Mouse (Mus musculus) embryonic facial prominence, embryonic 15.5 days (tissue): Measurements from ENCODE around the gene Kremen1. TPM values are rescaled to one million over a fixed set of nuclear protein-coding genes. Genes with fewer than 3 reads are reported as not detected.

Experiments
- ATAC-seq: fragments of 200-750 bp; cut with Nextera tagmentation; 2 replicates; pipeline ENCODE4 v1.8.0; 2017; ENCODE audit warnings: low read depth, moderate TSS enrichment; ENCODE audit not compliant: insufficient number of reproducible peaks, low FRiP score, low TSS enrichment
- H3K27ac ChIP-seq: fragments of 300-500 bp; sonication (generic); replicated peaks from 2 replicates; pipeline ENCODE4 v1.5.1; 2015; ENCODE audit warnings: mild to moderate bottlenecking, inconsistent platforms
- H3K27me3 ChIP-seq: fragments of 300-500 bp; sonication (generic); 2 replicates; pipeline ENCODE4 v1.6.1; 2015; ENCODE audit warnings: inconsistent platforms
- H3K36me3 ChIP-seq: fragments of 300-500 bp; sonication (generic); 2 replicates; pipeline ENCODE4 v1.6.1; 2015; ENCODE audit warnings: mild to moderate bottlenecking, inconsistent platforms
- H3K4me1 ChIP-seq: fragments of 300-500 bp; sonication (generic); 2 replicates; pipeline ENCODE4 v1.6.1; 2015; ENCODE audit warnings: inconsistent platforms
- H3K4me2 ChIP-seq: fragments of 300-500 bp; sonication (generic); replicated peaks from 2 replicates; pipeline ENCODE4 v1.6.1; 2015; ENCODE audit warnings: mild to moderate bottlenecking, inconsistent platforms
- H3K4me3 ChIP-seq: fragments of 300-500 bp; sonication (generic); replicated peaks from 2 replicates; pipeline ENCODE4 v1.5.1; 2015; ENCODE audit warnings: mild to moderate bottlenecking, inconsistent platforms
- H3K9ac ChIP-seq: fragments of 300-500 bp; sonication (generic); 2 replicates; pipeline ENCODE4 v1.6.1; 2015; ENCODE audit warnings: inconsistent platforms
- H3K9me3 ChIP-seq: fragments of 300-500 bp; sonication (generic); replicated peaks from 2 replicates; pipeline ENCODE4 v1.6.1; 2016; ENCODE audit warnings: inconsistent platforms
- WGBS: fragments of 180-500 bp; shearing (Covaris S2); methylation state at CpG from one replicate; pipeline ENCODE4 v1.1.7; 2015; 5-methylcytosine and 5-hydroxymethylcytosine counted together
- polyA plus RNA-seq: library from polyadenylated mRNA; unstranded; fragments of >200 nt; fragmentation: Nextera tagmentation; extraction: Ambion mirVana; gene quantifications from 2 replicates; pipeline ENCODE4 v1.2.1, GENCODE M21; 2015

Kremen1 gene
- polyA plus RNA-seq, 1 experiment from 2014 or later, result 40.5 TPM

DNA sequence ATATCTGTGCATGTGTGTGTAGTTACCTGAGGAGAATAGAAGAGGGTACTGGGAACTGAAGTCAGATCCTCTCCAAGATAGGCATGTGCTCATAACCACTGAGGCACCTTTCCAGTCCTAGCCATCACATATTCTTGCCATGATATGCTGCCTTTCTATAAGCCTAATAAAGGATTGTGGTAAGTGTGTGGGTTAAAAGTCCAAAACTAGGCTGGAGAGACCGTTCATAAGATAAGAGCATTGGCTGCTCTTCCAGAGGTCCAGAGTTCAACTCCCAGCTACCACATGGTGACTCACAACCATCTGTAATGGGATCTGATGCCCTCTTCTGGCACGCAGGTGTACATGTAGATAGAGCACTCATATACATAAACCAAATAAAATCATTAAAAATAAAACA lies 22.6 kb upstream of the Kremen1 start:
- ATAC-seq, result no peak
- Histone ChIP-seq H3K27me3 (no peaks in the 10 kb centered on the region), H3K9me3 (no peaks in the 10 kb centered on the region), H3K27ac (no peak overlapping the region), H3K9ac (no peak overlapping the region), H3K36me3 (peaks cover 85% of the 10 kb centered on the region), H3K4me1 (no peaks in the 10 kb centered on the region), H3K4me2 (no peak overlapping the region), H3K4me3 (no peak overlapping the region)
- WGBS, result 93% methylated on average over 2 of the region's 2 CpGs

DNA sequence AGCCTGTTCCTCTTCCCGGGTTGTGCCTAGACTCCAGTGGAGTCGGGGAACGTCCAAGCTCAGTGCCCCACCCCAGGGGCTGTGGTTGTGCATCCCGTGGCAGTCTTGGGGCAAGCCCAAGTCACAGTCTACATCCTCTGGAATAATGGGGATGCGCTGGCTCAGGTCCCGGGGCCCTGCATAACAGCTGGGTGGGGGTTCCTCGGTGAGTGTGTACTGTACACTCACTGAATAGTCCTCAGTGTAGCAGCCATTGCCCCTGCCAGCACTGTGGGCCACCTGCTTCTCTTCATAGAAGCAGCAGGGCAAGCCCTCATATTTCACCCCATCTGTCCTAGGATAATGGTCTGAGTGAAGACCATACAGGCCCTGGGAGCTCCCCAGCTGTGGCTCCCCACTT lies 19.6 kb upstream of the Kremen1 start:
- Histone ChIP-seq H3K36me3 (peaks cover 67% of the 10 kb centered on the region), H3K4me2 (no peak overlapping the region), H3K4me1 (no peaks in the 10 kb centered on the region; the same call in 1 of the 2 replicates), H3K27me3 (no peaks in the 10 kb centered on the region), H3K9ac (no peak overlapping the region), H3K4me3 (no peak overlapping the region), H3K9me3 (no peaks in the 10 kb centered on the region), H3K27ac (no peak overlapping the region)
- 75% methylated on average over 7 of the region's 7 CpGs for WGBS
- ATAC-seq, result 0 out of 2 replicates have a peak, but pooled peaks have one; percentile 22

DNA sequence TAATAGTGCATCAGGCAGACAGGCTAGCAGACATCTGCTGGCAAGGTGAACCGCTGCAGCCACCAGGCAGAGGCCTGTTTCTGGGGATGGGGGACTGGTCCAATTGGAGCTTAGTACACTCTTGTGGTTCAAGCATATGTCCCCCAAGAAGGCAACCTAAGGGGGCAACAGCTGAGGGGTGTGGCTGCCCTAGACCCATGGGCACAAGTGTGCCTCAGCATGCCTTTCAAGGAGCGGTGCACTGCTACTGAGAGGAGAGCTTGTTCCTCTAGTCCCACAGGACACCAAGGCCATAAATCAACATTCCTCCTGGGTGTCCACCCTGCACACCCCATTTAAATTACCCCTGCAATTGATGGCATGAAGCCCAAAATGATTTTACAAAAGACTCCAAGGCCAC lies 17.1 kb upstream of the Kremen1 start:
- Histone ChIP-seq H3K9me3 (no peaks in the 10 kb centered on the region), H3K4me3 (no peak overlapping the region), H3K36me3 (peaks cover 43% of the 10 kb centered on the region), H3K4me1 (peaks cover 4% of the 10 kb centered on the region), H3K9ac (no peak overlapping the region), H3K27ac (no peak overlapping the region), H3K4me2 (no peak overlapping the region), H3K27me3 (no peaks in the 10 kb centered on the region)
- WGBS, result 77% methylated on average over 2 of the region's 2 CpGs
- 0 out of 2 replicates have a peak, but pooled peaks have one; percentile 48 for ATAC-seq

DNA sequence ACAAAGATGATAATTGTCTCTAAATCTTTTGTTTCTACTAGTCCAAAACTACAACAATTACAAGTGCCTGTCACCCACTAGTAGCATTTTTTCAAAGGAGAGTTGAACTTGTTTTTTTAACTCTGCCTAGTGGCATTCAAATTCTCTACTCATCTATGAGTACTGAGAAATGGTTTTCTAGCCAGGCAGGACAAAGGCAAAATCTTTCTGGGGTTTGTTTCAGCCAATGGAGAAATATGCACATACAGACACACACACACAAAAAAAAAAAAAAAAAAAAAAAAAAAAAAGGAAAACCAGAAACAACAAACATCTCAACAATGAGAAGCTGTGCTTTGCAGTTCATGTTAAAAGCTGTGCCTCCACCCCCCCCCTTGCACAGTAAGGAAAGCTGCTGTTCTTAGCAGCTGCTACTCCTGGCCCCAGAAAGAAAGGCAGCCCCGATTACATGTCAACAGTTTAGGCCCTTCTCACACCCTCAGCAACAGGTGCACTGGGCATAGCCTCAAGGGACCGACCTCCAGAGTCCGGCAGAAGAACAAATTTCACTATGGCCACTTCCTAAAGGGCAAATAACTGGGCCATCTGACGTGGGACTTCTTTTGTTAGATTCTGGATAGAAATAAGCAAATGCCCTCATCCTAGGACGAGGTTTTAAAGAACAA lies 16.1 kb upstream of the Kremen1 start:
- Histone ChIP-seq H3K9me3 (no peaks in the 10 kb centered on the region), H3K36me3 (peaks cover 33% of the 10 kb centered on the region), H3K9ac (no peak overlapping the region), H3K4me1 (peaks cover 9% of the 10 kb centered on the region), H3K4me2 (no peak overlapping the region), H3K27ac (no peak overlapping the region), H3K27me3 (no peaks in the 10 kb centered on the region), H3K4me3 (no peak overlapping the region)
- ATAC-seq, result no peak
- WGBS, result 65% methylated on average over 5 of the region's 5 CpGs

DNA sequence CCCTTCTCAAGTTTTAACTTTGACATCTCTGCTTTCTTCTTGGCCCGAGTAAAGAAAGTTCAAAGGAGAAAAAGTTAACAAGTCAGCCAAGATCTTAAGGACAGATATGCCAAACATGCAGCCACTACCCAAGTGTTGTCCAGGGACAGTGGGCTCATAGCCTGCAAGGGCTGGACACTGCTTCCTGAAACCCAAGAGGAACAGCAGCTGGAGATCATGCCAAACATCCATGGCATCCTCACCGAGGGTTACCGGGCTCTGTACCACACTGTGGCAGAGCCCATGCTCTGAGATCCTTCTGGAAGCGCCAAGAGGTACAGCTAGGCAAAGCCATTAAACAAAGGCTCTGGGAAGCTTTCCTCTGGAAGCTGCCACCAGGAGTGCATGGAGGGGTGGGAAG lies 13.9 kb upstream of the Kremen1 start:
- H3K9ac ChIP-seq, result no peak overlapping the region
- no peak for ATAC-seq
- H3K4me1 ChIP-seq, result peaks cover 25% of the 10 kb centered on the region
- no peak overlapping the region for H3K27ac ChIP-seq
- peaks cover 11% of the 10 kb centered on the region for H3K36me3 ChIP-seq
- H3K9me3 ChIP-seq, result no peaks in the 10 kb centered on the region
- no peak overlapping the region for H3K4me2 ChIP-seq
- H3K27me3 ChIP-seq, result no peaks in the 10 kb centered on the region
- WGBS, result 71% methylated on average over 4 of the region's 4 CpGs
- H3K4me3 ChIP-seq, result no peak overlapping the region

DNA sequence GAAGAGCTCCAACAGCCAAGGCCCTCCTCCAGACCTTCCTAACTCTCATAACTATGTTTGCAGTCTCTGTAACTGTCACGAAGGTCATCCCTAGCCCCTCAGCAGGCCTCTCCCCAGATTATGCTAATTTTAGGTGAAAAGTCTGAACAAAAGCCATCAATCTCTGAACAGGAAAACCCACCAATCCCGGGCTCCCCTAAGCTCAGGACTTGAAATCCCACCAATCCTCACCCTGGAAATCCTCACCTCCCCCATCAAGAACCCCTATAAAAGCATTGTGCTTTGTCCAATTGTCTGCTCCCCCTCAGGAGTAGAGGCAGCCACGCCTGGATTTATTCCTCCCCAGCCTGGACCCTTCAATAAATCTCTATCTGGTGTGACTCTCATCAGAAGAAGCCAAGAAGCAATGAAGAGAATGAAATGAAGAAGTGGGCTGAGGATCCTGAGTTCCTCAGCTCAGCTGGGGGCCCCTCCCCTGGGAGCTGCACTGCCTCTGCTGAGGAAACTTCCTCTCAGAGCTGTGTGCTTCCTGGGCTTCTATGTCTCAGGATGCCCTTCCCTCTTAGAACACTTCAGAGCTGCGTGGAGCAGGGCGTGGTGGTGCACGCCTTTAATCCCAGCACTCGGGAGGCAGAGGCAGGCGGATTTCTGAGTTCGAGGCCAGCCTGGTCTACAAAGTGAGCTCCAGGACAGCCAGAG lies 11.3 kb upstream of the Kremen1 start:
- peak overlapping the region; percentile 73 for H3K27ac ChIP-seq
- WGBS, result 78% methylated on average over 9 of the region's 9 CpGs
- no peak for ATAC-seq

DNA sequence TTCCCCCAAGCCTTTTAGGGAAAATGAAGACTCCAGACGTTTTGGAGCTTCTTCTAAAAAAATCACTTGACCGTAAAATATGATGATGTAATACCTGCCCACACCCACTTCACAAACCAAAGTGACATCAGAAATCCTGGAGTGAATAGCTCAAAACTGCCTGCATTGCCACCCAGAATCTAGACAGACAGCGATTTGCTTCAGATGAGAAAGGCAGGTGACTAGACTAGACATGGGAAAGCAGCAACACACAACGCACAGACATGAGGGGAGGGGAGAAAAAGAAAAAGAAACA lies 10.7 kb upstream of the Kremen1 start:
- H3K4me2 ChIP-seq, result no peak overlapping the region
- H3K36me3 ChIP-seq, result no peaks in the 10 kb centered on the region
- no peak for ATAC-seq
- H3K27me3 ChIP-seq, result no peaks in the 10 kb centered on the region
- no peak overlapping the region for H3K9ac ChIP-seq
- peak overlapping the region; percentile 73 for H3K27ac ChIP-seq
- peaks cover 25% of the 10 kb centered on the region for H3K4me1 ChIP-seq
- WGBS, result 32% methylated on average over 4 of the region's 4 CpGs
- no peaks in the 10 kb centered on the region for H3K9me3 ChIP-seq
- H3K4me3 ChIP-seq, result no peak overlapping the region

More for the DNA sequence above, 11.3 kb upstream of the Kremen1 start:
- Histone ChIP-seq H3K4me2 (no peak overlapping the region), H3K4me1 (peaks cover 25% of the 10 kb centered on the region), H3K4me3 (no peak overlapping the region), H3K27me3 (no peaks in the 10 kb centered on the region), H3K9me3 (no peaks in the 10 kb centered on the region), H3K9ac (no peak overlapping the region), H3K36me3 (no peaks in the 10 kb centered on the region)

DNA sequence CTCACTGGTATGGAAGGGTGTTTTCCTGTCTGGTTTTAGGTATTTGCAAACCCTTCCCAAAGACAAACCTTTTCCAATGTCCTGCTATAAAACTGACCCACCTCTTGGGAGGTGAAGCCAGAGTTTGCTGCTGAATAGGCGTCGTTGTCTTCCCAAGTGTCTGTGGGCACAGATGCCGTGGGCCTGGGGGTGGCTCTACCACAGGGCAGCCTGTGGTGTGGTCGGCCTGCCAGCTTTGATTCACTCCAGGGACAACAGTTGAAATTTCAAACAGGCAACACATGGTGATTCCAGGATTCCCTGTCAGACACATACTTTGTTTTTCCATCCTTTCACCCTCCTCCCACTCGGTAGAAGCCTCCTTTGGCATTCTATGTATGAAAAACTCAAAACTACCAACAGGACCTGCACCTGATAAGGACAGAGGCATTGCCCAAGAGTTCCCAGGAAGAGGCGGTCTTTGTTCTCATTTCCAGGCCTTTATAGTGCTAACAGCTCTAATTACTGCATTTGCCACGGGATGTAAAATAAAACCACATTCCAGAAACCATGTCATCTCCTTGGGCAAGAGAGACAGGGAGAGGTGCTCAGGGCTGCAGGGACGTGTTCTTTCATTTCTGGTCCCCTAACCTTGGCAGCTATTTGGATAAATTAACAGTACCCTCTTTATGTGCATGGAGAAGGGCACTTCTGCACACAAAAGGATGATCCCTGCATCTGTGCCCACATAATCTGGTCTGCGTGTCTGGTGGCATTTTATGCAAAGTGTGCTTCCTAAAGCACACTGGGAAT lies 10.1 kb upstream of the Kremen1 start:
- H3K27ac ChIP-seq, result peak overlapping the region; percentile 73
- no peaks in the 10 kb centered on the region for H3K36me3 ChIP-seq
- 17% methylated on average over 9 of the region's 9 CpGs for WGBS
- no peak for ATAC-seq
- H3K9ac ChIP-seq, result no peak overlapping the region
- H3K4me2 ChIP-seq, result no peak overlapping the region
- H3K4me3 ChIP-seq, result no peak overlapping the region
- peaks cover 25% of the 10 kb centered on the region for H3K4me1 ChIP-seq
- no peaks in the 10 kb centered on the region for H3K27me3 ChIP-seq
- no peaks in the 10 kb centered on the region for H3K9me3 ChIP-seq

DNA sequence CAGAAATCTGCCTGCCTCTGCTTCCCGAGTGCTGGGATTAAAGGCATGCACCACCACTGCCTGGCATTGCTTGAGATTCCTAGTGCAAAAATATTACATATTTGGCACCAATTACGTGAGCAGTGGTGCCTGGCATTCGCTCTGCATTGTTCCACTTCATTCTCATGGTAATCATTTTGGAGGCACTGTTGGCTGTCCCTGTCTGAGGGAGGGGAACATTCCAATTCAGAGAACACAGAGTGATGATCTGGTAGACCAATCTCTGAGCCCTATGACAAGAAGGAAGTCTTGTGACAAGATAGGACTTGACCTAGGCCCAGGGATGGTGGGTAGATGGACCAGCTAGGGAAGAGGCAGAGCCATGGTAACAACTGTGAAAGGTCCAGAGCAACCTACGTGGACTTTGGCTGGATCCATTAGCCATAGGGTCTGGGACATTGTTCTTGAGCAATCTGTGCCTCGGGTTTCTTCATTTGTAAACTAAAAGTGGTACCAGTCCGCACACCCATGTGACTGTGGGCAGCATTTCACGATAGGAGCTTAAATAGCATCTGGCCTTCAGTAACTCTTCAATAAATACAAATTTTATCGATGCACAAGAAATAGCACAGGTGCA lies 8.6 kb upstream of the Kremen1 start:
- 83% methylated on average over 8 of the region's 8 CpGs for WGBS
- Histone ChIP-seq H3K4me2 (no peak overlapping the region), H3K27me3 (no peaks in the 10 kb centered on the region), H3K4me1 (peaks cover 20% of the 10 kb centered on the region), H3K9ac (no peak overlapping the region), H3K36me3 (no peaks in the 10 kb centered on the region), H3K27ac (no peak overlapping the region), H3K4me3 (no peak overlapping the region), H3K9me3 (no peaks in the 10 kb centered on the region)
- no peak for ATAC-seq

DNA sequence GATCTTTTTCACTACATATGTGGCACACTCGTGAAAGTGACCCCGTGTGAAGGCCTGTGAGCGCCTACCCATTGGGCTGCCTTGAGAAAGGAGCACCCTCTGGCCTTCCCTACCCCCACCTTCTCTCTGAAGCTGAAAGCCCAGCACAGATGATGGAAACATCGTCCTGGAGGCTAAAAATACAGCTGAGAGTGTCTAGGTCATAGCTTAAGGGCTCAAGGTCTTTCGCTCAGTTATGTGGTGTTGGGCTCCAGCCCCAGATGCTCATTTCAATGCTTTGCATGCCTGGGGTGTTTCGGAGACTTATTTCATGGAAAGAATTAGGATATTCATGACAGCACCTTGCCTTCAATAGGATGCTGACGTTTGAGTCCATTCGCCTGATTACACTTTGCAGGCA lies 4.4 kb upstream of the Kremen1 start:
- no peak overlapping the region for H3K4me3 ChIP-seq
- H3K4me2 ChIP-seq, result no peak overlapping the region
- ATAC-seq, result no peak
- H3K4me1 ChIP-seq, result peaks cover 8% of the 10 kb centered on the region
- 65% methylated on average over 8 of the region's 8 CpGs for WGBS
- no peaks in the 10 kb centered on the region for H3K36me3 ChIP-seq
- H3K9me3 ChIP-seq, result no peaks in the 10 kb centered on the region
- H3K27me3 ChIP-seq, result no peaks in the 10 kb centered on the region
- no peak overlapping the region for H3K9ac ChIP-seq
- no peak overlapping the region for H3K27ac ChIP-seq

DNA sequence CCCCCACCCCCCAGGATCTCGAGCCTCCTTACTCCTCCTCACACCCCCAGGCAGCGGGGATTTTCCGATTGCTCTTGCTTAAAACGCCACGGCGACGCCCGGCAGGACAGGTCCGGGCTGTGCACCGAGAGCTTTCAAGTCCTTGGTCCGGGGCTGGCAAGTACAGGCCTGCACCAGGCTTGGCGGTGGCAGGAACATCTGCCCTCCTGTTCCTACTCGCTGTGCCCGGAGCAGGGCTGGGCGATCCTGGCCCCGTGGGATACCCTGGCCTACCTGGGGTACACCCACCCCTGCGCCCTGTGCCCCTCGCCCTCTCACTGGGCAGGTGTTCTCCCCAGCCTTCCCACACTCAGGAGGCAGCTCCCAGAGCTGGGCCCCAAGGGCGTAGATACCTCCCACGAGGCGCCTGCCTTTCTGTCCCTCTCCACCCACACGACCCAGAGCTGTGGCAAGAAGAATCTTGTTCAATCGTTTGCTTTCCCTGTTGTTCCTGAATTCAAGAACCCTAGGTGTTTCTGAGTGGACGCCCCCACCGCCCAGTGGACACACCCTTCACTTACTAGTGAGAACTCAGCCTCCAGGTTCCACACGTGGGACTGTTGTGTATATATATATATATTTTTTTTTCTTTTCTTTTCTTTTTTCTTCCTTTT lies 1.8 kb upstream of the Kremen1 start:
- Histone ChIP-seq H3K9me3 (no peaks in the 10 kb centered on the region), H3K4me2 (peak overlapping the region; percentile 21), H3K4me3 (peak overlapping the region; percentile 7; the same call in 1 of the 2 replicates), H3K36me3 (no peaks in the 10 kb centered on the region), H3K27ac (peak overlapping the region; percentile 86), H3K4me1 (peaks cover 21% of the 10 kb centered on the region), H3K27me3 (no peaks in the 10 kb centered on the region), H3K9ac (no peak overlapping the region)
- WGBS, result 50% methylated on average over 26 of the region's 26 CpGs
- ATAC-seq, result 0 out of 2 replicates have a peak, but pooled peaks have one; percentile 37
